Mouse (Mus musculus) midbrain, postnatal 0 days (tissue): ENCODE measurements around the gene Olfr825. TPM values are rescaled to one million over a fixed set of nuclear protein-coding genes. Genes with fewer than 3 reads are reported as not detected.
"Not testable (repeated sequence)": the region's sequence is repeated elsewhere in the genome, so short reads cannot be mapped to it uniquely, and the experiment has no call there.

Experiments used
- ATAC-seq: fragments of 200-750 bp; cut with Nextera tagmentation; 2 replicates; pipeline ENCODE4 v1.8.0; 2017; ENCODE audit warnings: moderate number of reproducible peaks, mild to moderate bottlenecking, moderate TSS enrichment, moderate library complexity; ENCODE audit not compliant: low FRiP score
- DNase-seq: peaks from one replicate; pipeline ENCODE4 v3.0.0-alpha.2; 2015; ENCODE audit warnings: low spot score
- H3K27ac ChIP-seq: fragments of 300-500 bp; sonication (generic); 2 replicates; pipeline ENCODE4 v1.5.1; 2014; ENCODE audit warnings: low read depth, mild to moderate bottlenecking, low read length, mixed read lengths
- H3K27me3 ChIP-seq: fragments of 300-500 bp; sonication (generic); 2 replicates; pipeline ENCODE4 v1.6.1; 2014; ENCODE audit warnings: low read length, control low read depth, mixed read lengths; ENCODE audit not compliant: insufficient read depth
- H3K36me3 ChIP-seq: fragments of 300-500 bp; sonication (generic); 2 replicates; pipeline ENCODE4 v1.6.1; 2014; ENCODE audit warnings: low read length, control low read depth, mixed read lengths; ENCODE audit not compliant: insufficient read depth
- H3K4me1 ChIP-seq: fragments of 300-500 bp; sonication (generic); 2 replicates; pipeline ENCODE4 v1.6.1; 2014; ENCODE audit warnings: mild to moderate bottlenecking, control low read depth, antibody characterized with exemption, low read length, mixed read lengths; ENCODE audit not compliant: insufficient read depth
- H3K4me2 ChIP-seq: fragments of 300-500 bp; sonication (generic); 2 replicates; pipeline ENCODE4 v1.6.1; 2014; ENCODE audit warnings: low read depth, mild to moderate bottlenecking, low read length, mixed read lengths; ENCODE audit not compliant: poor library complexity, severe bottlenecking
- H3K4me3 ChIP-seq: fragments of 300-500 bp; sonication (generic); 2 replicates; pipeline ENCODE4 v1.5.1; 2014; ENCODE audit warnings: low read depth, mild to moderate bottlenecking, low read length, moderate library complexity
- H3K9ac ChIP-seq: fragments of 300-500 bp; sonication (generic); replicated peaks from 2 replicates; pipeline ENCODE4 v1.6.1; 2014; ENCODE audit warnings: mild to moderate bottlenecking, low read length, moderate library complexity, mixed read lengths; ENCODE audit not compliant: poor library complexity, severe bottlenecking
- H3K9me3 ChIP-seq: fragments of 300-500 bp; sonication (generic); 2 replicates; pipeline ENCODE4 v1.6.1; 2016; ENCODE audit warnings: low read length, control low read depth
- CTCF ChIP-seq: IDR thresholded peaks from 2 replicates; pipeline ENCODE4 v1.5.1; 2016; ENCODE audit warnings: antibody characterized with exemption, mild to moderate bottlenecking
- WGBS: fragments of 180-500 bp; shearing (Covaris S2); extraction: QIAGEN DNeasy Blood & Tissue Kit; methylation state at CpG from one replicate; pipeline ENCODE4 v1.1.7; 2014; 5-methylcytosine and 5-hydroxymethylcytosine counted together
- polyA plus RNA-seq: library from polyadenylated mRNA; unstranded; fragments of >200 nt; fragmentation: Nextera tagmentation; extraction: Ambion mirVana; gene quantifications from 2 replicates; pipeline ENCODE4 v1.2.1, GENCODE M21; 2015
- total RNA-seq: library from RNA; depleted of rRNA; stranded (reverse); fragments of >200 nt; gene quantifications from 2 replicates; pipeline ENCODE4 v1.2.3, GENCODE M21; 2014; rRNA removed

The Olfr825 gene
- total RNA-seq (not detected in 2 replicates), polyA plus RNA-seq (not detected in 2 replicates)

DNA sequence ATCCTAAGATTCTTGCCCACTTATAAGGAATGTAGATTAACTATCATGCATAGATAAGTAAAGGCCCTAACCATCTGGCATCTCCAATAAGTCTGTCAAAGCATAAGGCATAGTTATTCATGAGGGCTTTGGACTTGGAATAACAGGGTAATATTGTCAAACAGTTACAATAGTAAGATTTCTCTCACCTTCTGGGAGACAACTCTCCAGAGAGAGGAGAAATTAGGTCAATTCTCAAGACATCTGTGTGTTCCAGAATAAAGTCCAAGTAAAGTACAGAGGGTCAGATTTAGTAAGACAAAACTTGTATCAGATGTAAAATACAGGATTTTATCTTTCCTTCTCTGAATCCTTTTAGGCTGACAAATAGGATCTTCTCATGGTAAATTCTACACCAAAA lies at the start of gene Olfr825:
Olfr825 (minus strand) TSS at position 101 of the 400 bp plus-strand sequence.
- Histone ChIP-seq H3K4me2 (no peak within 1 kb of the TSS), H3K27me3 (no peaks in the 10 kb centered on the region), H3K4me1 (no peaks in the 10 kb centered on the region), H3K9ac (no peak within 1 kb of the TSS), H3K36me3 (no peaks in the 10 kb centered on the region), H3K4me3 (no peak within 1 kb of the TSS), H3K27ac (no peak within 1 kb of the TSS), H3K9me3 (no peaks in the 10 kb centered on the region)
- DNase-seq (no peak), ATAC-seq (no peak)
- no peak for TF ChIP-seq CTCF

DNA sequence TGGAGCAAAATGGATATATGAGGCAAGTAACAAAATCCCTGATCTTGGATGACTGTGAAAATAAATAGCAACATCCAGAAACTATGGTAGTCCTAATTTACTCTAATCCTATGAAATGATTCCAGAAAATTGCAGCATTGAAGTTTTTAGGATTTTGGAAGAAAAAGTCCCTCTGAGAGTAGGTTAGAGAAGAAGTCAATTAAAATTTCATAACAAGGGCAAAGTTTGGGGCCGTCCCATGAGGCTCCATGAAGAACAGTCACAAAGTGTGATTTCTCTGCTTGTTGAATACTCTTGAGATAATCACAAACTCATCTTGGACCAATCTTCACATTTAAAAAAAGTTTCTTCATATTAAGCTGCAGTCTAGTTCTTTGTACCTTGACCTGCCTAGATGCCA lies 47.7 kb upstream of the Olfr825 start, which contains the start of gene Olfr827:
Olfr827 (minus strand) TSS at position 101 of the 400 bp plus-strand sequence.
- H3K4me1 ChIP-seq = no peaks in the 10 kb centered on the region
- H3K27me3 ChIP-seq = no peaks in the 10 kb centered on the region
- no peak for DNase-seq

DNA sequence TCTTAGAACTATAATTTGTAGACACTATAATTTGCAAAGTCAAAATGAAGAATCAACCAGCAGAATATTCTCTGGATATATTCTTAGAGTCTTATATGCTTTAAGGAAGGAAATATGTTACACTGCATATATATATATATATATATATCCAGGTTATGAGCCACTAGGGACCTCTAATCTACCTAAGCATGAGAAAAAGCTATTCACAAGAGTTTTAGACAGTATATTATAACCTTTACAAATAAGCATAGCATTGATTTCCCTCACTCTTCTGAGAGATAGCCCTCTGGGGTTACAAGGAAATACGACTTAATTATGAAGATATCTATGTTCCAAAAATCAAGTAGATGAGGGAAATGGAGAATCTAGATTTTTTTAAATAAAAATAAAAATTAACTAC lies 17.5 kb upstream of the Olfr825 start, which contains the start of gene Olfr826:
Olfr826 (minus strand) TSS at position 101 of the 400 bp plus-strand sequence.
- no peak for ATAC-seq
- H3K4me2 ChIP-seq = no peak within 1 kb of the TSS

More for the DNA sequence above, 47.7 kb upstream of the Olfr825 start, which contains the start of gene Olfr827:
- no peak for ATAC-seq
- Histone ChIP-seq H3K36me3 (no peaks in the 10 kb centered on the region), H3K9me3 (no peaks in the 10 kb centered on the region), H3K4me3 (no peak within 1 kb of the TSS), H3K27ac (no peak within 1 kb of the TSS), H3K4me2 (no peak within 1 kb of the TSS), H3K9ac (no peak within 1 kb of the TSS)
- TF ChIP-seq CTCF = no peak
- WGBS = 90% methylated on average over 1 of the region's 1 CpGs

DNA sequence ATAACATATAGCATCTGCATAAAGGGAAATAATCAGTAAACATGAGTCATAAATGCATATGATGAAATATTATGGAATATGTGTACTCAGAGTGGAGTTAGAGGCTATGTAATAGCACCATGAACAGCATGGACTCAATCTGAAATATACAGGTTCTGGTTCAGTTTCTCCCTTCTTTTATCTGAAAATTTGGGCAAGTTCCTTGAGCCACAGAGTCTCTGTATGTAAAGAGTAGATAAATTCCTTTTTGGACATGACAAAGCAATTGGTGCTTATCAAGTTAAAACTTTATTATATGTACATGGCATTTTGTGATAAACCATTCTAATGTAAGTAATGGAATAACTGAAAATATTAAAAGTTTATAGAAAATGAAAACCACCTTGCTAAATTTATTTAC lies 1.4 kb downstream of the Olfr825 start:
- H3K27ac ChIP-seq = no peak overlapping the region
- no peaks in the 10 kb centered on the region for H3K36me3 ChIP-seq
- H3K4me3 ChIP-seq = no peak overlapping the region
- no peaks in the 10 kb centered on the region for H3K9me3 ChIP-seq
- ATAC-seq (no peak), DNase-seq (no peak)
- H3K4me2 ChIP-seq = no peak overlapping the region
- no peaks in the 10 kb centered on the region for H3K27me3 ChIP-seq
- no peak overlapping the region for H3K9ac ChIP-seq
- TF ChIP-seq CTCF = no peak
- H3K4me1 ChIP-seq = no peaks in the 10 kb centered on the region

More for the DNA sequence above, 17.5 kb upstream of the Olfr825 start, which contains the start of gene Olfr826:
- no peaks in the 10 kb centered on the region for H3K27me3 ChIP-seq
- no peaks in the 10 kb centered on the region for H3K36me3 ChIP-seq
- H3K9ac ChIP-seq = no peak within 1 kb of the TSS
- H3K4me3 ChIP-seq = no peak within 1 kb of the TSS
- DNase-seq = no peak
- H3K27ac ChIP-seq = no peak within 1 kb of the TSS
- whole genome bisulfite sequencing = 69% methylated on average over 1 of the region's 1 CpGs
- H3K9me3 ChIP-seq = no peaks in the 10 kb centered on the region
- no peaks in the 10 kb centered on the region for H3K4me1 ChIP-seq
- no peak for TF ChIP-seq CTCF

DNA sequence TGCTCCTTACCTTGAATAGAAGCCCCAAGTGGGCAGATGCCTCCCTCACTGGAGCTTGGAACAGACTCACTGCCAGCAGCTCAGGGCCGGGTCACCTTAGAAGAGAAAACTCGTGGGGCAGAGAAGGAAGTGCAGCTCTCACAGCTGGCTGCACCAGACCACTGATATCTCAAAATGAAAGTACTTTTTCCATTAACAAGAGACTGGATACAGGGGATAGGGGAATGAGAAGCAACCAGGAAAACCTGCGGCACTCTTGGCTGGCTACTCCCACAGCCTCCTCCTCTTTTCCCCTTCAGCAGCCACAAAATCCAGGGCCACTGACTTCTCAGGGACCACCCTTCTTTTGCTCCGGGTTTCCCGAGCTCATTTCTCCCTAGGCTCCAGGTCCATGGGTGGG lies 22.4 kb downstream of the Olfr825 start:
- DNase-seq = no peak
- TF ChIP-seq CTCF = no peak
- H3K27me3 ChIP-seq = no peaks in the 10 kb centered on the region
- H3K36me3 ChIP-seq = no peaks in the 10 kb centered on the region
- H3K4me2 ChIP-seq = no peak overlapping the region
- no peak overlapping the region for H3K4me3 ChIP-seq
- WGBS = 85% methylated on average over 5 of the region's 5 CpGs
- H3K4me1 ChIP-seq = no peaks in the 10 kb centered on the region
- H3K27ac ChIP-seq = no peak overlapping the region
- ATAC-seq = no peak
- H3K9me3 ChIP-seq = no peaks in the 10 kb centered on the region
- no peak overlapping the region for H3K9ac ChIP-seq

DNA sequence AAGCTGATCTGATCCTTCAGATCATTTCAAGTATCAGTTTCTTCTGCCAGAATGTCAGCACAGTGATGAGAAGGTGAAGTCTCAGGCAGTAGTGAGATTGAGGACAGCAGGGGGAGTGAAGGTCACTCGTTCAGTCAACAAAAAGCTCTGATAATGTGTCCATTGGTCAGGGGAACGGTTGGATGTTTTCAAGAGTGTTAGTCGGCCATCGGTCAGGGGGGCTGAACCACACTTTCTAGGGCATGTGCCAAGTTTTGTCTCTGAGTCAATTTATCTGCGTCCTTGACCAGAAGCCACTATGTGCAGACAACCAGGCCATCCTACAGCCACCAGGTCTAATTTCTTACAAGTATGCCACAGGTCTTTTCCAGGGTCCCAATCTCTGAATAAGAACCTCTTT lies 24.1 kb downstream of the Olfr825 start:
- H3K4me3 ChIP-seq, H3K9ac ChIP-seq, H3K27ac ChIP-seq, H3K36me3 ChIP-seq, H3K4me2 ChIP-seq, H3K27me3 ChIP-seq, H3K4me1 ChIP-seq, ATAC-seq, H3K9me3 ChIP-seq, DNase-seq: not testable (repeated sequence)
- WGBS = 90% methylated on average over 5 of the region's 5 CpGs
